Mouse (Mus musculus): ENCODE data around the gene Hapln2.

- no peak for TF ChIP-seq CTCF (IDR thresholded peaks at IDR 0.05; ENCODE audit: extremely low read depth, insufficient read depth, insufficient read length, insufficient replicate concordance)
- no peak for TF ChIP-seq POLR2A (IDR thresholded peaks at IDR 0.05; ENCODE audit: low read depth, low read length)
These were observed 47.9 kb downstream of the Hapln2 start for GRCm38 (mm10) chr3:87979493-87979892.

All from spleen, adult 2 months (tissue).